Mouse (Mus musculus): ENCODE results near the gene Adh7.

Gene Adh7

GRCm38 (mm10) chr3:138225331-138225730 is 7.8 kb downstream of the Adh7 start:
- no peak for DNase-seq

GRCm38 (mm10) chr3:138225853-138226252 is 8.3 kb downstream of the Adh7 start:
- peak in 1 of 2 experiments; percentile 29 for DNase-seq

GRCm38 (mm10) chr3:138226476-138226875 is 8.9 kb downstream of the Adh7 start:
- DNase-seq = no peak

GRCm38 (mm10) chr3:138227082-138227481 is 9.5 kb downstream of the Adh7 start:
- no peak for DNase-seq

- DNase-seq = no peak
Observed at GRCm38 (mm10) chr3:138227782-138228181, 10.2 kb downstream of the Adh7 start.

GRCm38 (mm10) chr3:138229448-138229847 is 11.9 kb downstream of the Adh7 start:
- DNase-seq = no peak

GRCm38 (mm10) chr3:138230266-138230665 is 12.7 kb downstream of the Adh7 start:
- DNase-seq = no peak

- DNase-seq = no peak
Observed at GRCm38 (mm10) chr3:138231531-138231930, 14.0 kb downstream of the Adh7 start.

- DNase-seq = no peak
Observed at GRCm38 (mm10) chr3:138236546-138237163, 19.1 kb downstream of the Adh7 start.

- no peak for DNase-seq
Observed at GRCm38 (mm10) chr3:138238046-138238445, 20.5 kb downstream of the Adh7 start.

GRCm38 (mm10) chr3:138239461-138239860 is 21.9 kb downstream of the Adh7 start:
- no peak for DNase-seq

GRCm38 (mm10) chr3:138240411-138240810 is 22.9 kb downstream of the Adh7 start:
- DNase-seq = no peak

- no peak for DNase-seq
Observed at GRCm38 (mm10) chr3:138240942-138241341, 23.4 kb downstream of the Adh7 start.

GRCm38 (mm10) chr3:138241371-138241770 is 23.8 kb downstream of the Adh7 start:
- no peak for DNase-seq

GRCm38 (mm10) chr3:138242021-138242726 is 24.6 kb downstream of the Adh7 start:
- no peak for DNase-seq

- DNase-seq = no peak
Observed at GRCm38 (mm10) chr3:138242933-138243332, 25.4 kb downstream of the Adh7 start.

- DNase-seq = no peak
Observed at GRCm38 (mm10) chr3:138244338-138244874, 26.8 kb downstream of the Adh7 start.

- DNase-seq = no peak
Observed at GRCm38 (mm10) chr3:138246511-138247020, 29.0 kb downstream of the Adh7 start.

- DNase-seq = no peak
Observed at GRCm38 (mm10) chr3:138247241-138247640, 29.7 kb downstream of the Adh7 start.

- DNase-seq = no peak
Observed at GRCm38 (mm10) chr3:138248011-138248410, 30.5 kb downstream of the Adh7 start.

GRCm38 (mm10) chr3:138248746-138249145 is 31.2 kb downstream of the Adh7 start:
- no peak for DNase-seq

GRCm38 (mm10) chr3:138251156-138251555 is 33.6 kb downstream of the Adh7 start:
- no peak for DNase-seq

- DNase-seq = no peak
Observed at GRCm38 (mm10) chr3:138254205-138254604, 36.6 kb downstream of the Adh7 start.

- DNase-seq = peak in 1 of 2 experiments; percentile 12
Observed at GRCm38 (mm10) chr3:138255366-138255765, 37.8 kb downstream of the Adh7 start.

Measured in cerebellum, postnatal 25 days (tissue).